In the genomic region with DNA sequence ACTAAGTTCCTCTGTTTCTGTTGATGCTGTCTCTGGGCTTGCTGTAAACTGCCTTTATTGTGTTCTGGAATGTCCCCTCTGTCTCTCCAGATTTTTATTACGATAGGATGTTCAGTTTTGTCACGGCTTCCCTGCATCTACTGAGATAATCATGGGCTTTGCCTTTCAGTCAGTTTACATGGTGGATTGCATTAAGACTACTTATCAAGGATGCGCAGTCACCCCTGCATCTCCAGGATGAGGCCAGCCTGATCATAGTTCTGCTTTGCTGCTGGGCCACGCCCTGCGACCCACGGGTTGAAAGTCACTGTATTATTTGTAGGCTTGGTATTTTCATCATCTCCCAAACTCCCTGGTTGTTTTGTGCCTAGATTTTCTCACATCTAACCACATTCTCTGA, we compare ENCODE assay signal across 17 mouse cellular contexts.
DNase-seq lines count a peak whose midpoint lies in the region; ATAC-seq and TF ChIP-seq lines count a peak whose summit lies in the region.
"Had no signal": no experiment of that assay in that cellular context is flagged by ENCODE, and none has a peak within 500 bp of the region (broad histone marks: within the 10 kb centered on the region; RNA-seq: fewer than 3 reads in every experiment).

No protein-coding gene starts in this region.

- no peak for TF ChIP-seq CTCF in intestine, postnatal 0 days (IDR thresholded peaks at IDR 0.05; ENCODE audit: low read depth)
- no peak for TF ChIP-seq CTCF in liver, embryonic 14.5 days (IDR thresholded peaks at IDR 0.05; ENCODE audit: low read depth)

- no peak overlapping the region for H3K9ac ChIP-seq in intestine, embryonic 15.5 days
- H3K9ac ChIP-seq in intestine, postnatal 0 days (ENCODE audit: low read depth, low read length), result no peak overlapping the region
- H3K9ac ChIP-seq in liver, embryonic 14.5 days (replicated peaks), result peak overlapping the region; percentile 56
- no peak overlapping the region for H3K9ac ChIP-seq in heart, embryonic 11.5 days (ENCODE audit: low read depth, low read length)
- H3K9ac ChIP-seq: embryonic facial prominence, embryonic 13.5 days had no signal

- DNase-seq in liver, embryonic 14.5 days (ENCODE audit: low read depth in 3 of 3, low spot score in 3 of 3), result peak; percentile 86 to 89 (median 86)
- DNase-seq in spleen, postnatal 14 days (ENCODE audit: low spot score in 2 of 2), result peak; percentile 27 to 38
- no peak for DNase-seq in cerebellum, adult 18-20 months
- DNase-seq in ovary, postnatal 10 days (ENCODE audit: low spot score), result no peak
- DNase-seq: adrenal gland, adult 8-10 months; cerebellum, adult 8-10 months; gastrocnemius, postnatal 10 days; layer of hippocampus, adult 9-11 months had no signal

- H3K27ac ChIP-seq in intestine, embryonic 15.5 days, result no peak overlapping the region
- H3K27ac ChIP-seq in intestine, postnatal 0 days (ENCODE audit: low read depth, low read length), result no peak overlapping the region
- peak overlapping the region; percentile 91 for H3K27ac ChIP-seq in liver, embryonic 14.5 days
- no peak overlapping the region for H3K27ac ChIP-seq in heart, embryonic 11.5 days (ENCODE audit: low read depth, low read length)
- H3K27ac ChIP-seq: embryonic facial prominence, embryonic 13.5 days; kidney, postnatal 0 days had no signal

- no peaks in the 10 kb centered on the region for H3K9me3 ChIP-seq in intestine, embryonic 15.5 days
- no peaks in the 10 kb centered on the region for H3K9me3 ChIP-seq in intestine, postnatal 0 days (ENCODE audit: control insufficient read depth)
- 0 out of 2 replicates have a peak, but pooled peaks cover 3% of the 10 kb centered on the region for H3K9me3 ChIP-seq in erythroblast, embryonic 14.5 days (ENCODE audit: control insufficient read depth, low read length)
- no peaks in the 10 kb centered on the region for H3K9me3 ChIP-seq in liver, embryonic 14.5 days (ENCODE audit: control insufficient read depth, low read length)
- no peaks in the 10 kb centered on the region for H3K9me3 ChIP-seq in heart, embryonic 11.5 days (replicated peaks; ENCODE audit: control insufficient read depth, low read length)
- H3K9me3 ChIP-seq: embryonic facial prominence, embryonic 13.5 days had no signal

- H3K4me3 ChIP-seq in intestine, embryonic 15.5 days (replicated peaks), result no peak overlapping the region
- no peak overlapping the region for H3K4me3 ChIP-seq in intestine, postnatal 0 days (ENCODE audit: low read depth, low read length)
- H3K4me3 ChIP-seq in erythroblast, embryonic 14.5 days (replicated peaks), result peak overlapping the region; percentile 26
- peak overlapping the region in 1 of 2 experiments; percentile 29; a peak in 1 of 4 replicates for H3K4me3 ChIP-seq in liver, embryonic 14.5 days (ENCODE audit: insufficient read depth in 1 of 2, low read depth in 2 of 2, low read length in 2 of 2)
- no peak overlapping the region for H3K4me3 ChIP-seq in heart, embryonic 11.5 days (ENCODE audit: low read depth, low read length)
- H3K4me3 ChIP-seq: embryonic facial prominence, embryonic 13.5 days had no signal

- peak; percentile 67; the same call in 1 of the 2 replicates for ATAC-seq in intestine, embryonic 15.5 days
- ATAC-seq in intestine, postnatal 0 days, result no peak
- peak; percentile 99 for ATAC-seq in liver, embryonic 14.5 days (ENCODE audit: insufficient read depth)
- ATAC-seq in heart, embryonic 11.5 days (replicated peaks; ENCODE audit: insufficient number of reproducible peaks, low FRiP score, low TSS enrichment), result no peak
- ATAC-seq: CD4-positive, CD25-positive, alpha-beta regulatory T cell, adult 4 months; inflammation-experienced regulatory T-cells, adult 6 months; lung, postnatal 0 days had no signal

- H3K4me2 ChIP-seq in intestine, embryonic 15.5 days (replicated peaks), result no peak overlapping the region
- H3K4me2 ChIP-seq in intestine, postnatal 0 days (replicated peaks; ENCODE audit: low read depth), result no peak overlapping the region
- peak overlapping the region; percentile 79 for H3K4me2 ChIP-seq in liver, embryonic 14.5 days (ENCODE audit: low read depth)
- no peak overlapping the region for H3K4me2 ChIP-seq in heart, embryonic 11.5 days
- H3K4me2 ChIP-seq: embryonic facial prominence, embryonic 13.5 days had no signal

- WGBS in intestine, embryonic 15.5 days, result 91% methylated on average over 6 of the region's 6 CpGs
- 89% methylated on average over 6 of the region's 6 CpGs for WGBS in intestine, postnatal 0 days
- WGBS in liver, embryonic 14.5 days (ENCODE audit: insufficient replicate concordance), result 16% methylated on average over 6 of the region's 6 CpGs
- WGBS in heart, embryonic 11.5 days (ENCODE audit: insufficient replicate concordance), result 88% methylated on average over 6 of the region's 6 CpGs

- TF ChIP-seq EP300 in liver, embryonic 14.5 days (IDR thresholded peaks at IDR 0.05; ENCODE audit: low read depth), result peak; percentile 98

- no peaks in the 10 kb centered on the region for H3K4me1 ChIP-seq in intestine, embryonic 15.5 days (replicated peaks)
- no peaks in the 10 kb centered on the region for H3K4me1 ChIP-seq in intestine, postnatal 0 days (replicated peaks; ENCODE audit: control insufficient read depth, insufficient read depth, low read length)
- peaks cover 56% of the 10 kb centered on the region for H3K4me1 ChIP-seq in erythroblast, embryonic 14.5 days (ENCODE audit: control insufficient read depth)
- H3K4me1 ChIP-seq in liver, embryonic 14.5 days (replicated peaks; ENCODE audit: control insufficient read depth in 2 of 2, insufficient read depth in 2 of 2, low read length in 1 of 2), result peaks cover 34 to 35% of the 10 kb centered on the region in 2 experiments
- no peaks in the 10 kb centered on the region for H3K4me1 ChIP-seq in heart, embryonic 11.5 days (ENCODE audit: control insufficient read depth, insufficient read depth, low read length)
- H3K4me1 ChIP-seq: embryonic facial prominence, embryonic 13.5 days had no signal

- no peaks in the 10 kb centered on the region for H3K27me3 ChIP-seq in intestine, embryonic 15.5 days (replicated peaks)
- H3K27me3 ChIP-seq in intestine, postnatal 0 days (replicated peaks; ENCODE audit: control insufficient read depth, insufficient read depth, low read length), result no peaks in the 10 kb centered on the region
- no peaks in the 10 kb centered on the region for H3K27me3 ChIP-seq in erythroblast, embryonic 14.5 days (ENCODE audit: control insufficient read depth)
- no peaks in the 10 kb centered on the region for H3K27me3 ChIP-seq in liver, embryonic 14.5 days (ENCODE audit: control insufficient read depth, insufficient read depth, low read length)
- H3K27me3 ChIP-seq in heart, embryonic 11.5 days (ENCODE audit: control insufficient read depth, insufficient read depth, low read length), result no peaks in the 10 kb centered on the region
- H3K27me3 ChIP-seq: embryonic facial prominence, embryonic 13.5 days had no signal

- no peaks in the 10 kb centered on the region for H3K36me3 ChIP-seq in intestine, embryonic 15.5 days
- H3K36me3 ChIP-seq in intestine, postnatal 0 days (ENCODE audit: control insufficient read depth, insufficient read depth), result no peaks in the 10 kb centered on the region
- peaks cover 40% of the 10 kb centered on the region for H3K36me3 ChIP-seq in erythroblast, embryonic 14.5 days (ENCODE audit: control insufficient read depth)
- no peaks in the 10 kb centered on the region for H3K36me3 ChIP-seq in liver, embryonic 14.5 days (replicated peaks; ENCODE audit: control insufficient read depth, insufficient read depth, low read depth)
- H3K36me3 ChIP-seq in heart, embryonic 11.5 days (ENCODE audit: control insufficient read depth, insufficient read depth, low read length), result no peaks in the 10 kb centered on the region

Comparison
In these comparisons a context has a peak if more than half of its experiments do, and no peak if none do; other contexts are left out.
1. ATAC-seq: peak in intestine, embryonic 15.5 days (single experiment) and liver, embryonic 14.5 days (single experiment); none in intestine, postnatal 0 days (single experiment) and heart, embryonic 11.5 days (single experiment).
2. DNase-seq: peak in liver, embryonic 14.5 days (3 of 3) and spleen, postnatal 14 days (2 of 2); none in cerebellum, adult 18-20 months (0 of 2) and ovary, postnatal 10 days (single experiment).